Mouse (Mus musculus): ENCODE measurements around the gene AC170998.1.

The AC170998.1 gene

DNA sequence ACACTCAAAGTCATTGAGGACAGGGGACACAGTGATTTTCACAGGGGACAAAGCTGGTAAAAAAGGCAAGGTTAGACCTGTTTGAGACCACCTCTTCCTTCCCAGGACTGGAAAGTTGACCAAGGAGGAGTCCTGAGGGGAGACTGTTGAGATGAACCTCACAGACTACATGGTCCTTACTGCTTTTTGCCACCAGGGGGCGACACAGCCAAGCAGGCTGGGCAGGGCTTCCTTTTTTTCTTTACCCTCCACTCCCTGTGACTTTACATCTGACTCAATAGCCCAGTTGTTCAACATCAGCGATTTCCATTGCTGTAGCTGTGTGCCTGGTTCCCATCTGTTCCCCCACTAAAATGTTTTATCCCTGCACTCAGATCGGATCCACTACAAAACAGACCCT lies 36.0 kb downstream of the AC170998.1 start:
- peak; percentile 89 for DNase-seq

DNA sequence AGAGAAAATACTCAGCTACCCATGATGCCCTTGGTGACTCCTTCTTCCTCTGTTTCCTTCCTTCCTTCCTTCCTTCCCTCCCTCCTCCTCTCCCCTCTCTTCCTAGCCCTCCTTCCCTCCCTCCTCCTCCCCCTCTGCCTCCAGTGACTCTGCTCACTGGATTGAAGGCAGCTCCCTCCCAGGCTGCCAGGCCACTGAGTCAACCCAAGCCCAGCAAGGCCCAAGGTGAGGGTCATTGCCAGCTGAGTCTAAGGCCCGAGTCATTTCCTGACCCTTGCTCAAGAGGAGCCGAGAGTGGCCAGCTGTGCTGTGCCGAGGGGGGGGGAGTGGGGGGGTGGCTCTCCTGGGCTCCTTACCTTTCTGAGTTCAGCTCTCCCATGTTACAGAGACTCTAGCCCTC lies 40.3 kb downstream of the AC170998.1 start:
- DNase-seq = no peak

DNA sequence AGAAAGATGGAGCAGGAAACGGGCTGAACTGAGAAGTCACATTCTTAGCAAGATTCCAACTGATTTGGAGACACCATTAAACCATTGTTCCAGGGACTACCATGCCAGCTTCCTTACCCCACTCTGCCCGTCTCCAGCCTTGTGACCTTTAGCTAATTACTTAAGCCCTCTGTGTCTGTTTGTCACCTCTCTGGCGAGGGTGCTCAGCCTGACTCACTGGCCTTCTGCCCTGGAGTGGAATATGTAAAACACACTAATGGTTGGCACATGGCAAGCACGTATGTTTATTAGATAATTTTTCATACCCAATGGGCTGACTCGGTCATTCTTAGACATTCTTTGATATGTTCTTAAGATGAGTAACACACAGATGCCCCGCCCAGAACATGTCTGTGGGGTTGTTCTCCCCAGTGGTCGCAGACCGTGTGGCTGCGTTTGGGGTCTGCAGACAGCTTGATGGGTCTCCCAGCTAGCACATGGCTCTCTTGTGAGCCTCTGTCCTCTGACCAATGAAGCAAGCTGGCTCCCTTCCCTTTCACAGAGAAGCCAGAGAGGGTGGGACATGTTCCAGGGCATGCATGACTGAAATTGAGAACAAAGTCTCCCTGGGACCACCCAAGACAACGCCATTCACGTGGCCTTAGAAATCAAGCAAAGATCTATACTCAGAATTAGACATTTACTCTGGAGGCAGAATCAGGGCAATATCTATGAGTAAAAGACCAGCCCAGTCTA lies 41.1 kb downstream of the AC170998.1 start:
- DNase-seq = no peak

DNA sequence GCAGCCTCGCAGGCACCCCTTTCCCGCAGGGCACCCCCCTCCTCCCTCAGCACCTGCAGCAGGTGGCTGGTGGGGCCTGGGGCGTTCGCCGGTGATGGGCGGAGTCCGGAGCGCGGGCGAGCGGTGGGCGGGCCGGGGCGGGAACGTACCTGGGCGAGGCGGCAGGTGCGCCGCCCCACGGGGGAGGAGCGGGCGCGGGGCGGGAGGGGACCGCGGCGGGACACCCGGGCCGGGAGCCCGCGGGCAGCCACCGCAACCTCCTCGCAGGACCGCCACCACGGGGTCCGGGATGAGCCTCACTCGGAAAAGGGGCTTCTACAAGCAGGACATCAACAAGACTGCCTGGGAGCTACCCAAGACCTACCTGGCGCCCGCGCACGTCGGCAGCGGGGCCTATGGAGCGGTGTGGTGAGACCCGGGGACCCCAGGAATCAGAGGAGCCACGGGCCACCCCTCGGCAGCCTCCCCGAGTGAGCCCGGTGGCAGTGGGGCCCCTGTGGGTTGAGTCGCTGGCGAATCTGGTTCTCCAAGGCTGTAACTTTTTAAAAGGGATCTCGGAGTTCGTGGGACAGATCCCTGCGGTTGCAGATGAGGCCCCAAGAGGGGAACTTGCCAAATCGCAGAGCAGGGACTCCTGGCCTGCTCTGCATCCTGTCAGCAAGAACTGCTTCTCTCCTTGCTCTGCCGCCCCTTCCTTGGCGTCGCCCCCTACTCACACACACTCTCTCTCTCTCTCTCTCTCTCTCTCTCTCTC lies 43.4 kb downstream of the AC170998.1 start, which contains the start of gene Mapk13:
Gene Mapk13 (plus strand): TSS at position 177 of the 754 bp plus-strand sequence.
- DNase-seq = peak; percentile 53

DNA sequence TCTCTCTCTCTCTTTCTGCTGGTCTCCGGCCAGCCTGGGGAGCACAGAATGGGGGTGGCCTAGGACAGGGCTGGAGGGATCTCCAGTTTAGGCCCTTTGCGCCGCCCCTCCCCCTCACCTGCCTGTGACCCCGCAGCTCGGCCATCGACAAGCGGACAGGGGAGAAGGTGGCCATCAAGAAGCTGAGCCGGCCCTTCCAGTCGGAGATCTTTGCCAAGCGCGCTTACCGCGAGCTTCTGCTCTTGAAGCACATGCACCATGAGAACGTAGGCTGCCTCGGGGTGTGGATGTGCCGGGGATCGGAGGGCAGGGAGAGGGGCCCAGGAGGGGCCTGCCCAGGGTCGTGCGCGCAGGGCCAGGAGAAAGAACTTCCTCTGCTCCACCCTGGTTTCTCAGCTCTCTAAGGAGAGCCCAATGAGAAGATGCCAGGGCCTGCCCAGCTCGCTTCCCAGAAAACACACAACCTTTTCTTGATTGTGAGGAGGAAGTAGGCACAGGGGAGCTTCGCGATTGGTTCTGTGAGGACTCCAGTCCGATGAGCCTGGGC lies 44.1 kb downstream of the AC170998.1 start:
- DNase-seq = peak; percentile 35

DNA sequence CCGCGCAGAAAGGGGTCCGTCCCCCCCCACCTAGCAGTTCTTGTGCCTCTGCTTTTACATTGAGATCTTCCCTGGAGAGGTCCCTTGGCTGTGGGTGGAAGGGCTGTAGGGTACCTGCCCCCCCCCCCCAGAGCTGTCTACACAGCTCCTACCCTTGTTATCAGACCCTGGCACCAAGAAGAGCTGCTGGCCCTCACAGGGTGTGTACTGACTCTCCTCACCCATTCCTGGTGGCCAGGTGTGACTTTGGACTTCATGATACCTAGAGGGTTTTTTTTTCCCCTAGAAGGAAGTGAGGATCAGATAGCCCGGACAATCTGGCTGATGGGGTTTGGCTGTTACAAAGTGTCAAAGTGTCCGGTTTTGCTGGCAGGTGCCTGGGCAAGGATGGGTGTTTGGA lies 45.4 kb downstream of the AC170998.1 start:
- no peak for DNase-seq

DNA sequence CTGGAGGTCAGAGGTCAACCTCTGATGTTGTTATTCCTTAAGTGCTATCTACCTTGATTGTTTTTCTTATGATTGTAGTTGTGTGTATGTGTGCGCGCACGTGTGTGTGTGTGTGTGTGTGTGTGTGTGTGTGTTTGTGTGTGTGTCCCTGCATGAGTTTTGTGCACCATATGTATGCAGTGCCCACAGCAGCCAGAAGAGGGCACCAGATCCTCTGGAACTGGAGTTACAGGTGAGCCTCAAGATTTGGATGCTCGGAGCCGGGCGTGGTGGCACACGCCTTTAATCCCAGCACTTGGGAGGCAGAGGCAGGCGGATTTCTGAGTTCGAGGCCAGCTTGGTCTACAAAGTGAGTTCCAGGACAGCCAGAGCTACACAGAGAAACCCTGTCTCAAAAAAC lies 48.4 kb downstream of the AC170998.1 start:
- DNase-seq = peak; percentile 46

DNA sequence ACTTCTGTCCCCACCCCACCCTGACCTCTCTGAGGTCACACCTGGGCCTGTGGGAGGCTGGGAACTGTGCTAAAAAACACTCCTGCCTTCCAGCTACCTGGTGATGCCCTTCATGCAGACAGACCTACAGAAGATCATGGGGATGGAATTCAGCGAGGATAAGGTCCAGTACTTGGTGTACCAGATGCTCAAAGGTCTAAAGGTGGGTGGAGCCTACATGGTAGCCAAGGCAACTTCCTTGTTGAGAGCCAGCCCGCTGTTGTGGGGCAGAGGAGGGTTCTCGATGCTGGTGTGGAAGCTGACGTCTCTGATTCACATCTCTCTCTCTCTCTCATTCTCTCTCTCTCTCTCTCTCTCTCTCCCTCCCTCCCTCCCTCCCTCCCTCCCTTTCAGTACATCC lies 49.3 kb downstream of the AC170998.1 start:
- no peak for DNase-seq
